Mouse (Mus musculus): ENCODE measurements around the gene Pkp4. TPM values are rescaled to one million over a fixed set of nuclear protein-coding genes. Genes with fewer than 3 reads are reported as not detected.
"Not testable (repeated sequence)": the region's sequence is repeated elsewhere in the genome, so short reads cannot be mapped to it uniquely, and the experiment has no call there.

Gene Pkp4
- polyA plus RNA-seq, 1 experiment from 2014 or later, result 17.4 TPM

DNA sequence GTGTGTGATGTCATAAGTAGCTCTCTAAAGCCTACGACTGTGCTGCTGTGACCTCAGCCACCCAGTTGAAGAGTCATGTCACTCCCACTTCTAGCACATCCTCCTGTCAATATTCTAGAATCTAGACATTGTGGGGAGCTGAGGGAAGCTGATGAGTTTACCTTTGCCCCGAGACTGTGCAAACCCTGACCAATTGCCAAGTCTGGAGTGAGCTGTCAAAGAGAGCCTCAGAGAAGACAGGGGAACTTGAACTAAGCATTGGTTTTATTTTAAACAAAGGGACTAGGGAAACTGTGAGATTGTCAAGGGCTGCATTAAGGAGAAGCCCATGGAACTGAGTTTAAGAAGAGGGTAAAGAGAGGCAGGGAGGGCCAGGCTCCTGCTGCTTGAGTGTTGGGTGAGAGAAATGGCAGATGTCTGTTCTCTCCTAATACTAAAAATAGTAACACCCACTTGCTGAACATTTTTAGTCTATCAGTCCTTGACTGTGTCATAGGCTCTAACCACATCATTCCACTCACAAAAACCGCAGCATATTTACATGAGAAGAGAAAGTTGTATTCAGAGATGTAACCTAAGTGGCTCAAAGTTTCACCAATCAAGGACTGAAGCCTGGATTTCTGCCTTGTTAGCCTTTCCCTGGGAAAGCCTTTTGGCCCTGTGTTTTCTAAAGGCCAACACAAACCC is 203.6 kb downstream of the Pkp4 start:
- Histone ChIP-seq H3K36me3 (replicated peaks; ENCODE audit: control insufficient read depth, insufficient read depth, low read depth, low read length) (no peaks in the 10 kb centered on the region), H3K27me3 (ENCODE audit: control insufficient read depth, insufficient read depth, low read length) (no peaks in the 10 kb centered on the region), H3K4me2 (ENCODE audit: low read depth, low read length) (no peak overlapping the region), H3K9ac (replicated peaks; ENCODE audit: low read length) (no peak overlapping the region), H3K9me3 (replicated peaks; ENCODE audit: control insufficient read depth, low read length) (no peaks in the 10 kb centered on the region), H3K4me1 (ENCODE audit: control insufficient read depth, insufficient read depth, low read length) (no peaks in the 10 kb centered on the region), H3K4me3 (ENCODE audit: low read depth, low read length) (no peak overlapping the region), H3K27ac (replicated peaks; ENCODE audit: low read depth, low read length) (no peak overlapping the region)
- ATAC-seq (replicated peaks; ENCODE audit: insufficient number of reproducible peaks, low FRiP score, low TSS enrichment, low read depth) (no peak), DNase-seq (ENCODE audit: low spot score) (no peak)
- WGBS, result 88% methylated on average over 3 of the region's 3 CpGs

DNA sequence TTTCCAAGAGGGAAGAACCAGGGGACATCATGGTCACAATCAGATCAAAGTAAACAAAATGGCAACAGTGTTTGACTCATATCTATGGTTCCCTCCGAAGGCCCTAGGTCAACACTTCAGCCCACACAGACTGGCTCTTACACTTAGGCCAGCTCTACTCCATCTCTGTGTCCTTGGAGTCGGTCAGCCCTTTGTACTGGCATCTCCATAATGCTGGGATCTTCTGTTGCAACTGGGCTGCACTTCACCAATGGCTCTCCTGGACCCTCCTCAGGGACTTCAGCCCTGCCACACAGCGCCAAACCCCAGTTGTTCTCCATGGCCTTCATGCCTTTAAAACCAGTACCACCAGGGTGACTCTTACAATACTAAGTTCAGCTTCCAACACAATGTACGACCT is 206.5 kb downstream of the Pkp4 start:
- DNase-seq (ENCODE audit: low spot score), result no peak

DNA sequence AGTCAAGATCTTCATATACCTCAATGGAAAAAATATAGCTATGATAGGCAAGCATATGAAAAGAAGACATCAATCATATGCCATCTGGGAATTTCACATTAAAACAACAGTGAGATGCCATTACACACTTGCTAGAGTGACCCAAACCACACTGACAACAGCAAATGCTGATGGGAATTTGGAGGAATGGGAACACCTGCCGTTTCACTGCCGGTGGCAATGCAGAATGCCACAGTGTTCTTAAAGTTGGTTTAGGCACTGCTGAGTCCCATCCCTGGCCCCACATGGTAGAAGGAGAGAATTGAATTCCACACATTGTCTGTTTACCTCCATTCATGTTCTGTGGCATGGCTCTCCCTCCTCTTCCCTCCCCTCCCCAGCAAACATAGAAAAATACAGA is 212.5 kb downstream of the Pkp4 start:
- ATAC-seq (replicated peaks; ENCODE audit: insufficient number of reproducible peaks, low FRiP score, low TSS enrichment, low read depth), result no peak
- no peaks in the 10 kb centered on the region for H3K27me3 ChIP-seq (ENCODE audit: control insufficient read depth, insufficient read depth, low read length)
- H3K4me1 ChIP-seq (ENCODE audit: control insufficient read depth, insufficient read depth, low read length), result no peaks in the 10 kb centered on the region
- H3K9ac ChIP-seq (replicated peaks; ENCODE audit: low read length), result no peak overlapping the region
- H3K4me2 ChIP-seq (ENCODE audit: low read depth, low read length), result no peak overlapping the region
- no peaks in the 10 kb centered on the region for H3K36me3 ChIP-seq (replicated peaks; ENCODE audit: control insufficient read depth, insufficient read depth, low read depth, low read length)
- no peaks in the 10 kb centered on the region for H3K9me3 ChIP-seq (replicated peaks; ENCODE audit: control insufficient read depth, low read length)
- no peak for DNase-seq (ENCODE audit: low spot score)
- no peak overlapping the region for H3K27ac ChIP-seq (replicated peaks; ENCODE audit: low read depth, low read length)
- WGBS, result 95% methylated on average over 2 of the region's 2 CpGs
- no peak overlapping the region for H3K4me3 ChIP-seq (ENCODE audit: low read depth, low read length)

More for the DNA sequence above, 206.5 kb downstream of the Pkp4 start:
- 90% methylated on average over 4 of the region's 4 CpGs for WGBS
- no peaks in the 10 kb centered on the region for H3K27me3 ChIP-seq (ENCODE audit: control insufficient read depth, insufficient read depth, low read length)
- no peak overlapping the region for H3K9ac ChIP-seq (replicated peaks; ENCODE audit: low read length)
- no peak overlapping the region for H3K4me2 ChIP-seq (ENCODE audit: low read depth, low read length)
- H3K4me1 ChIP-seq (ENCODE audit: control insufficient read depth, insufficient read depth, low read length), result no peaks in the 10 kb centered on the region
- H3K36me3 ChIP-seq (replicated peaks; ENCODE audit: control insufficient read depth, insufficient read depth, low read depth, low read length), result no peaks in the 10 kb centered on the region
- H3K4me3 ChIP-seq (ENCODE audit: low read depth, low read length), result no peak overlapping the region
- H3K9me3 ChIP-seq (replicated peaks; ENCODE audit: control insufficient read depth, low read length), result no peaks in the 10 kb centered on the region
- no peak for ATAC-seq (replicated peaks; ENCODE audit: insufficient number of reproducible peaks, low FRiP score, low TSS enrichment, low read depth)
- no peak overlapping the region for H3K27ac ChIP-seq (replicated peaks; ENCODE audit: low read depth, low read length)

DNA sequence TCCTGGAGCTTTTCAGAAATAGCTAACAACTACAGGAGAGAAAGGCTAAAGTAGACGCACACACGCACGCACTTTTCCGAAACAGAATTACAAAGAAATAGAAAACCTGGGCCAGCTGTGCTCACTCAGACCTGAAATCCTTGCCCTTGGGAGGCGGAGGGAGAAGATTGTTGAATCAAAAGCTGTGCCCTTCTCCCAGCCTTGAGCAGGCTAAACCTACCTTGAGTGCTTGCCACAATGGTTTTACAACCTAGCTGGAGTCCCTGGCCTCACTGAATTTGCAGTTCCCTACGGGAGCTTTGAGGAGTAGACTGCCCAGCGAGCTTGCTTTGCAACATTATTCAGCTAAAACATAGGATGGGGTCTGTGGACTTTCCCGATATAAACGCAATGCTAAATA is 217.4 kb downstream of the Pkp4 start:
- ATAC-seq (replicated peaks; ENCODE audit: insufficient number of reproducible peaks, low FRiP score, low TSS enrichment, low read depth) (no peak), DNase-seq (ENCODE audit: low spot score) (no peak)
- 92% methylated on average over 9 of the region's 9 CpGs for WGBS

DNA sequence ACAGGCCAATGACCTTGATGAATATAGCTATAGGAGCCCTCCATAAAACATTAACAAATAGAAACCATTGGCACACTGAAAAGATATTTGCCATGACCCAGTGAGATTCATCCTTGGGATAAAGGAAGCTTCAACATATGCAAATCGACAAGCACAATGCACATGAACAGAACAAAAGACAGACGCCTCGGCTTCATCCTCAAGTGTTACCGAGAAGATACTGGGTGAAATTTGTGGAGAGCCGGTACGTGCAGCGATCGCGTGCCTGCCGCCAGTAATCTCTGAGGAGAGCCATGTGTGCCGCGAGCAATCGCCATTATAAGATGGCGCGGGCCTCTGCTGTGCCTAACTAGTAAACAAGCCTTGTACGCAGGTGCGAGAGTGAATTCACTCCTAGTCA is 218.2 kb downstream of the Pkp4 start:
- not testable (repeated sequence) for H3K36me3 ChIP-seq (replicated peaks; ENCODE audit: control insufficient read depth, insufficient read depth, low read depth, low read length); H3K27me3 ChIP-seq (ENCODE audit: control insufficient read depth, insufficient read depth, low read length); H3K4me2 ChIP-seq (ENCODE audit: low read depth, low read length); H3K9me3 ChIP-seq (replicated peaks; ENCODE audit: control insufficient read depth, low read length); DNase-seq (ENCODE audit: low spot score); H3K4me1 ChIP-seq (ENCODE audit: control insufficient read depth, insufficient read depth, low read length); ATAC-seq (replicated peaks; ENCODE audit: insufficient number of reproducible peaks, low FRiP score, low TSS enrichment, low read depth); H3K4me3 ChIP-seq (ENCODE audit: low read depth, low read length); H3K27ac ChIP-seq (replicated peaks; ENCODE audit: low read depth, low read length); H3K9ac ChIP-seq (replicated peaks; ENCODE audit: low read length)
- 92% methylated on average over 15 of the region's 17 CpGs for WGBS

More for the DNA sequence above, 217.4 kb downstream of the Pkp4 start:
- H3K27me3 ChIP-seq (ENCODE audit: control insufficient read depth, insufficient read depth, low read length), result no peaks in the 10 kb centered on the region
- no peak overlapping the region for H3K4me2 ChIP-seq (ENCODE audit: low read depth, low read length)
- no peaks in the 10 kb centered on the region for H3K4me1 ChIP-seq (ENCODE audit: control insufficient read depth, insufficient read depth, low read length)
- no peaks in the 10 kb centered on the region for H3K9me3 ChIP-seq (replicated peaks; ENCODE audit: control insufficient read depth, low read length)
- no peak overlapping the region for H3K9ac ChIP-seq (replicated peaks; ENCODE audit: low read length)
- H3K27ac ChIP-seq (replicated peaks; ENCODE audit: low read depth, low read length), result no peak overlapping the region
- no peak overlapping the region for H3K4me3 ChIP-seq (ENCODE audit: low read depth, low read length)
- H3K36me3 ChIP-seq (replicated peaks; ENCODE audit: control insufficient read depth, insufficient read depth, low read depth, low read length), result no peaks in the 10 kb centered on the region

DNA sequence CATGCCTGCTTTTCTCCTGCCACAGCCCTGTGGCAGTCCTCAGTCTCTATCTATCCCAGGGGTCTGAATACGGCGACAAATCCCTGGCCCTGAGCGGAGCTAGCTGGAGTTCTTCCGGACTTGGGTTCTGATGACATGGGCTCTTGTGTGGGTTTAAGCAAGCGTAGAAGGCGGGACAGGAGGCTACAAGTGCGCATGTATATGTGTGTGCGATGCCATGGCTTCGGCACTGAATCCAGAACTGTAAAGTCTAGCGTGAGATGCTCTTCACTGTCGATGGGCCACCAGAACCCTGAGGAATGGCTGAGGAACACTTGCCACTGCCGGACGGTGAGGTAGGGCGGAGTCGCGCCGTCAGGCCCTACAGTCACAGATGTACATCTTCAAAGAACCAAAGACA is 222.6 kb downstream of the Pkp4 start:
- DNase-seq (ENCODE audit: low spot score), result no peak
- ATAC-seq (replicated peaks; ENCODE audit: insufficient number of reproducible peaks, low FRiP score, low TSS enrichment, low read depth), result no peak
- H3K36me3 ChIP-seq (replicated peaks; ENCODE audit: control insufficient read depth, insufficient read depth, low read depth, low read length), result no peaks in the 10 kb centered on the region
- no peaks in the 10 kb centered on the region for H3K9me3 ChIP-seq (replicated peaks; ENCODE audit: control insufficient read depth, low read length)
- 93% methylated on average over 17 of the region's 17 CpGs for WGBS
- H3K27ac ChIP-seq (replicated peaks; ENCODE audit: low read depth, low read length), result no peak overlapping the region
- no peaks in the 10 kb centered on the region for H3K27me3 ChIP-seq (ENCODE audit: control insufficient read depth, insufficient read depth, low read length)
- no peak overlapping the region for H3K9ac ChIP-seq (replicated peaks; ENCODE audit: low read length)
- H3K4me3 ChIP-seq (ENCODE audit: low read depth, low read length), result no peak overlapping the region
- H3K4me1 ChIP-seq (ENCODE audit: control insufficient read depth, insufficient read depth, low read length), result no peaks in the 10 kb centered on the region
- H3K4me2 ChIP-seq (ENCODE audit: low read depth, low read length), result no peak overlapping the region

DNA sequence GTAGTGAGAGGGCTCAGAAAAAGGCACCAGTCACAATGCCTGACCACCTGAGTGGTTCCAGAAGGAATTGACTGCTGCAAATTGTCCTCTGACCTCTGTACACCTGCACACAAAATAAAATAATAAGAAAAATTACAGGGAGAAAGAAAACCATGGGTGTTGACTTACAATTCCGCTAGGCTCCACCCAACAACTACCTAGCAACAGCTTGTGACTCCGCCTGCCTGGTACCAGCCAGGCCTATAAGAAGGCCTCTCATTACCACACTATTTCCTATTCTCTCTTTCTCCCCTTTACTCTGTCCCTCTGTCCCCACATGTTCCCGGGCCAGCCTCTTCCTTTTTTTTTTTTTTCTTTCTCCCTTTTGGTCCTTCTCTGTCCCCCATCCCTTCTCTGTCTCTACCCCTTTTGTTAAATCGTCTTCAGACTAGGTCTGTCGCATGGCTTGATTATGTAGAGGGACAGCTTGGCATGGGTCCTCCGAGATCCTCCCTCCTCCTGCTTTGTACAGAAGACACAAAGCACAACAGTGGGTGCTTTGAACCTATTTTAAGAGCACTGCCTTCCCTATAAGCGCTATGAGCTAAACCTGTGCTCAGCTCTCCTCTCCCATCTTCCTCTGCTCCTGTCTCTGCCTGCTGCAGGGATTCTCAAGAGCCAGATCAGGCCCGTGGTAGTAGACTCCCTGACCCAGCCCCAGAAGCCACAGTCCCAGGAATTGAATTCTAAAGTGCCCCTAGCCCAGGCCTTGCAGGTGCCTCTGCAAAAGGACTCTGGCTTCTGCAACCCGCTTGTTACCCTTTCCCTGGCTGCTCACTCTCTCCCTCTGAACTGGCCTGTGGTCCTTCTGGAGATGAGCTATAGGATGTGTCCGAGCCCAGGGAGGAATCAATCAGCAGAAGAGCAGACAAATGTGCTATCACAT is 223.5 kb downstream of the Pkp4 start:
- Histone ChIP-seq H3K9ac (replicated peaks; ENCODE audit: low read length) (no peak overlapping the region), H3K27me3 (ENCODE audit: control insufficient read depth, insufficient read depth, low read length) (no peaks in the 10 kb centered on the region), H3K9me3 (replicated peaks; ENCODE audit: control insufficient read depth, low read length) (no peaks in the 10 kb centered on the region), H3K27ac (replicated peaks; ENCODE audit: low read depth, low read length) (no peak overlapping the region), H3K4me2 (ENCODE audit: low read depth, low read length) (no peak overlapping the region), H3K36me3 (replicated peaks; ENCODE audit: control insufficient read depth, insufficient read depth, low read depth, low read length) (no peaks in the 10 kb centered on the region), H3K4me3 (ENCODE audit: low read depth, low read length) (no peak overlapping the region), H3K4me1 (ENCODE audit: control insufficient read depth, insufficient read depth, low read length) (no peaks in the 10 kb centered on the region)
- DNase-seq (ENCODE audit: low spot score), result no peak
- ATAC-seq (replicated peaks; ENCODE audit: insufficient number of reproducible peaks, low FRiP score, low TSS enrichment, low read depth), result no peak
- WGBS, result 84% methylated on average over 10 of the region's 10 CpGs

Data from embryonic facial prominence, embryonic 11.5 days (tissue).